Mouse (Mus musculus): Measurements from ENCODE around the gene Gm2310. TPM values are rescaled to one million over a fixed set of nuclear protein-coding genes. Genes with fewer than 3 reads are reported as not detected.
"Not testable (repeated sequence)": the region's sequence is repeated elsewhere in the genome, so short reads cannot be mapped to it uniquely, and the experiment has no call there.

Gm2310 gene
- not detected in 2 replicates for polyA plus RNA-seq (2012; rRNA removed)

GRCm38 (mm10) chr15:8519853-8520252 is at the start of gene Gm2310:
Gm2310 (minus strand) TSS chr15:8519953.
- DNase-seq (ENCODE audit: extremely low spot score in 1 of 2, low spot score in 1 of 2): not testable (repeated sequence)

- peak; percentile 77 to 85 for DNase-seq (ENCODE audit: extremely low spot score in 1 of 2, low spot score in 1 of 2)
These were observed 49.1 kb upstream of the Gm2310 start for GRCm38 (mm10) chr15:8568645-8569528.

- DNase-seq (ENCODE audit: extremely low spot score in 1 of 2, low spot score in 1 of 2): no peak
These were observed 48.5 kb upstream of the Gm2310 start for GRCm38 (mm10) chr15:8568286-8568644.

- DNase-seq (ENCODE audit: extremely low spot score in 1 of 2, low spot score in 1 of 2): no peak
These were observed 45.7 kb upstream of the Gm2310 start for GRCm38 (mm10) chr15:8565416-8565815.

- no peak for DNase-seq (ENCODE audit: extremely low spot score in 1 of 2, low spot score in 1 of 2)
These were observed 44.6 kb upstream of the Gm2310 start for GRCm38 (mm10) chr15:8564331-8564730.

- DNase-seq (ENCODE audit: extremely low spot score in 1 of 2, low spot score in 1 of 2): no peak
These were observed 43.9 kb upstream of the Gm2310 start for GRCm38 (mm10) chr15:8563423-8564194.

- no peak for DNase-seq (ENCODE audit: extremely low spot score in 1 of 2, low spot score in 1 of 2)
These were observed 43.0 kb upstream of the Gm2310 start for GRCm38 (mm10) chr15:8562776-8563175.

GRCm38 (mm10) chr15:8531201-8531600 is 11.4 kb upstream of the Gm2310 start:
- no peak for DNase-seq (ENCODE audit: extremely low spot score in 1 of 2, low spot score in 1 of 2)

- DNase-seq (ENCODE audit: extremely low spot score in 1 of 2, low spot score in 1 of 2): no peak
These were observed 6.8 kb downstream of the Gm2310 start for GRCm38 (mm10) chr15:8512957-8513356.

- DNase-seq (ENCODE audit: extremely low spot score in 1 of 2, low spot score in 1 of 2): peak; percentile 2 to 52
These were observed 7.9 kb downstream of the Gm2310 start for GRCm38 (mm10) chr15:8511861-8512260.

GRCm38 (mm10) chr15:8502431-8502830 is 17.3 kb downstream of the Gm2310 start:
- no peak for DNase-seq (ENCODE audit: extremely low spot score in 1 of 2, low spot score in 1 of 2)

- peak in 1 of 2 experiments; percentile 6 for DNase-seq (ENCODE audit: extremely low spot score in 1 of 2, low spot score in 1 of 2)
These were observed 34.5 kb downstream of the Gm2310 start for GRCm38 (mm10) chr15:8485261-8485660.

GRCm38 (mm10) chr15:8469006-8469575 is 50.7 kb downstream of the Gm2310 start:
- DNase-seq (ENCODE audit: extremely low spot score in 1 of 2, low spot score in 1 of 2): no peak

Other genes starting within 250 kb of the Gm2310 start
- 11.9 and 12.7 TPM in 2 replicates for gene Nipbl, start 75.5 kb downstream of the Gm2310 start, polyA plus RNA-seq (2012; rRNA removed)
- gene Slc1a3, start 190.8 kb upstream of the Gm2310 start, polyA plus RNA-seq (2012; rRNA removed): 380 and 458 TPM in 2 replicates